Mouse (Mus musculus) midbrain, embryonic 11.5 days (tissue): ENCODE results near the gene Vmn2r99. TPM values are rescaled to one million over a fixed set of nuclear protein-coding genes. Genes with fewer than 3 reads are reported as not detected.

Experiments used
- ATAC-seq: fragments of 200-750 bp; cut with Nextera tagmentation; 2 replicates; pipeline ENCODE4 v1.8.0; 2017; ENCODE audit warnings: moderate TSS enrichment, moderate library complexity; ENCODE audit not compliant: low FRiP score
- DNase-seq: peaks from one replicate; pipeline ENCODE4 v3.0.0; 2015; ENCODE audit warnings: low spot score; ENCODE audit errors: missing footprints
- H3K27ac ChIP-seq: fragments of 300-500 bp; sonication (generic); 2 replicates; pipeline ENCODE4 v1.5.1; 2014; ENCODE audit warnings: low read depth, low read length
- H3K27me3 ChIP-seq: fragments of 300-500 bp; sonication (generic); 2 replicates; pipeline ENCODE4 v1.6.1; 2014; ENCODE audit warnings: mild to moderate bottlenecking, low read length, moderate library complexity, mixed read lengths; ENCODE audit not compliant: control insufficient read depth, insufficient read depth
- H3K36me3 ChIP-seq: fragments of 300-500 bp; sonication (generic); 2 replicates; pipeline ENCODE4 v1.6.1; 2014; ENCODE audit warnings: mild to moderate bottlenecking, low read length, moderate library complexity, mixed read lengths; ENCODE audit not compliant: control insufficient read depth, insufficient read depth
- H3K4me1 ChIP-seq: fragments of 300-500 bp; sonication (generic); 2 replicates; pipeline ENCODE4 v1.6.1; 2014; ENCODE audit warnings: low read length; ENCODE audit not compliant: control insufficient read depth, insufficient read depth
- H3K4me2 ChIP-seq: fragments of 300-500 bp; sonication (generic); 2 replicates; pipeline ENCODE4 v1.6.1; 2014; ENCODE audit warnings: mild to moderate bottlenecking, moderate library complexity
- H3K4me3 ChIP-seq: fragments of 300-500 bp; sonication (generic); 2 replicates; pipeline ENCODE4 v1.5.1; 2014; ENCODE audit warnings: low read depth, low read length
- H3K9ac ChIP-seq: fragments of 300-500 bp; sonication (generic); 2 replicates; pipeline ENCODE4 v1.6.1; 2014; ENCODE audit warnings: low read length
- H3K9me3 ChIP-seq: fragments of 300-500 bp; sonication (generic); 2 replicates; pipeline ENCODE4 v1.6.1; 2016; ENCODE audit warnings: low read length; ENCODE audit not compliant: control insufficient read depth
- WGBS: fragments of 180-500 bp; shearing (Covaris S2); extraction: QIAGEN DNeasy Blood & Tissue Kit; methylation state at CpG from one replicate; pipeline ENCODE4 v1.1.7; 2014; 5-methylcytosine and 5-hydroxymethylcytosine counted together
- polyA plus RNA-seq: library from polyadenylated mRNA; unstranded; fragments of >200 nt; fragmentation: Nextera tagmentation; extraction: Ambion mirVana; gene quantifications from 2 replicates; pipeline ENCODE4 v1.2.1, GENCODE M21; 2014

The Vmn2r99 gene
- polyA plus RNA-seq = not detected in 2 replicates

- no peak for DNase-seq
- Histone ChIP-seq H3K36me3 (no peaks in the 10 kb centered on the region), H3K9ac (no peak within 1 kb of the TSS), H3K27ac (no peak within 1 kb of the TSS), H3K4me2 (no peak within 1 kb of the TSS), H3K4me1 (no peaks in the 10 kb centered on the region), H3K4me3 (no peak within 1 kb of the TSS), H3K9me3 (no peaks in the 10 kb centered on the region), H3K27me3 (no peaks in the 10 kb centered on the region)
- no peak for ATAC-seq
Observed at GRCm38 (mm10) chr17:19361649-19362048, at the start of gene Vmn2r99. TSS of gene Vmn2r99 (plus strand) at chr17:19361949.

- H3K9ac ChIP-seq = no peak overlapping the region
- H3K9me3 ChIP-seq = no peaks in the 10 kb centered on the region; the same call in 1 of the 2 replicates
- DNase-seq = no peak
- H3K27ac ChIP-seq = no peak overlapping the region
- no peaks in the 10 kb centered on the region for H3K4me1 ChIP-seq
- no peak overlapping the region for H3K4me2 ChIP-seq
- ATAC-seq = no peak
- no peaks in the 10 kb centered on the region for H3K36me3 ChIP-seq
- no peaks in the 10 kb centered on the region for H3K27me3 ChIP-seq
- no peak overlapping the region for H3K4me3 ChIP-seq
- WGBS = 94% methylated on average over 3 of the region's 3 CpGs
Observed at GRCm38 (mm10) chr17:19437623-19438022, 75.9 kb downstream of the Vmn2r99 start.

- no peaks in the 10 kb centered on the region for H3K36me3 ChIP-seq
- 90% methylated on average over 1 of the region's 1 CpGs for WGBS
- DNase-seq (no peak), ATAC-seq (no peak)
- no peak overlapping the region for H3K9ac ChIP-seq
- H3K4me3 ChIP-seq = no peak overlapping the region
- no peak overlapping the region for H3K4me2 ChIP-seq
- peaks cover 4% of the 10 kb centered on the region; the same call in 1 of the 2 replicates for H3K9me3 ChIP-seq
- H3K27me3 ChIP-seq = no peaks in the 10 kb centered on the region
- H3K27ac ChIP-seq = no peak overlapping the region
- no peaks in the 10 kb centered on the region for H3K4me1 ChIP-seq
Observed at GRCm38 (mm10) chr17:19444932-19445331, 83.2 kb downstream of the Vmn2r99 start.

Other genes with a start within 250 kb of the Vmn2r99 start
- gene Vmn2r100, start 142.8 kb downstream of the Vmn2r99 start, polyA plus RNA-seq = not detected in 2 replicates
- gene Vmn2r101, start 215.3 kb downstream of the Vmn2r99 start, polyA plus RNA-seq = not detected in 2 replicates